Mouse (Mus musculus): ENCODE results near the gene Gm17657. TPM values are rescaled to one million over a fixed set of nuclear protein-coding genes. Genes with fewer than 3 reads are reported as not detected.

Gene Gm17657
- total and polyA plus RNA-seq, 3 experiments, result 0.20 to 0.21 TPM; not detected in 1

DNA sequence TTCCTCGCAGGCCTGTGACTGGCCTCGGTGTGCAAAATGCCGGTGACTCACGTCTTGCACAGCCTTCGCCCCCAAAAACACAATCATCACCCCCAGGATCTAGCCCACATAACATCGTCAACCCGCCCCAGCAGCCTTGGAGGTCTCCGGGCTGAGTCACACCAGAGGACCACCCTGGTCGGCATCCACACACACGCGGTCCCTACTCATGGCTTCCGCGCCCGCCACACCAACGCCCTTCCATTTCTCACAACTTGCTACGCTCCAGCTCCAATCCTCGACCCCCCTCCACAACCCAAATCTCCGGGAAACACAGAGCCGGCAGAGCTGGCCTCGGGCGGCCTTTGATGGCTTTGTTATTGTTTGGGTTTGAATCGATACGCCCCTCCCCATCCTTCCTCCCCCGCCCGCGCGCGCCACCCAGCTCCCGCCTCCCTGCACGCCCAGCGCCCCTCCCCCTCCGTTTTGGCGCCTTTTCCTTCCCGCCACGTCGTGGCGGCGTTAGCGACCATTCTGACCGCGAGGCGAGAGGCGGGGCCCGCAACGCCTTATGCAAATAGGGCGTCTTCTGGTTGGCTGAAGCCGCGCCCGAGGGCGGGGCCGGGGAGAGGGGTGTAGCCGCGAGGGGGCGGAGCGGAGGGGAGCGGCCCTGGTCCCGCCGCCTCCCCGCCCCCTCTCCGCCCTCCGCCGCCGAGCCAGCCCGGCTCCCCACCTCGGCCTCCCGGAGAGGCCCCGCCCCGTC lies 59.3 kb downstream of the Gm17657 start:
- H3K4me3 ChIP-seq (replicated peaks in 1 of 3; ENCODE audit: low read depth in 2 of 3, low read length in 2 of 3, poor library complexity in 1 of 3), result peak overlapping the region; percentile 72 to 93 (median 74)

More for the DNA sequence above, 59.3 kb downstream of the Gm17657 start:
- peak overlapping the region; percentile 75 for H3K4me2 ChIP-seq (ENCODE audit: insufficient read depth, low read depth, poor library complexity, severe bottlenecking)
- in situ Hi-C loops (cut with MboI; ENCODE audit: low pct_ligation_motif_present, low pct_unique_long_range_greater_than_20kb, low sequenced_read_pairs), result loop anchor here (5.0 kb wide), 1 partner anchor 93 kb away; no protein-coding TSS in a partner anchor
- peak; percentile 99 for DNase-seq (ENCODE audit: extremely low read depth)
- H3K9me3 ChIP-seq (replicated peaks; ENCODE audit: low read length), result no peaks in the 10 kb centered on the region
- peak overlapping the region; percentile 80 for H3K27ac ChIP-seq (ENCODE audit: insufficient read depth, low read depth)
- no peaks in the 10 kb centered on the region for H3K27me3 ChIP-seq (replicated peaks)
- dilution Hi-C loops (cut with MboI; ENCODE audit: extremely low pct_ligation_motif_present, extremely low pct_unique_long_range_greater_than_20kb, low sequenced_read_pairs), result no loop called here
- no peak for TF ChIP-seq ZC3H11A (IDR thresholded peaks at IDR 0.05; ENCODE audit: low read depth, low read length)
- no peak for TF ChIP-seq EP300 (IDR thresholded peaks at IDR 0.05; ENCODE audit: low read length)
- no peak for TF ChIP-seq USF1 (IDR thresholded peaks at IDR 0.05; ENCODE audit: low read depth, low read length)
- no peak for TF ChIP-seq MAFK (IDR thresholded peaks at IDR 0.05; ENCODE audit: insufficient replicate concordance, low read length)
- TF ChIP-seq TBP (conservative IDR thresholded peaks at IDR 0.05; ENCODE audit: low read depth, low read length), result no peak
- TF ChIP-seq ZKSCAN1 (IDR thresholded peaks at IDR 0.05; ENCODE audit: borderline replicate concordance, low read depth, low read length), result no peak
- no peak for TF ChIP-seq JUND (conservative IDR thresholded peaks at IDR 0.05; ENCODE audit: low read depth, low read length)
- TF ChIP-seq BHLHE40 (IDR thresholded peaks at IDR 0.05; ENCODE audit: low read depth, low read length), result peak; percentile 63
- TF ChIP-seq USF2 (conservative IDR thresholded peaks at IDR 0.05; ENCODE audit: low read depth, low read length), result no peak
- no peak for TF ChIP-seq RCOR1 (conservative IDR thresholded peaks at IDR 0.05; ENCODE audit: low read depth, low read length)
- peak; percentile 95 for TF ChIP-seq E2F4 (IDR thresholded peaks at IDR 0.05; ENCODE audit: insufficient replicate concordance, low read depth, low read length)
- peak; percentile 78 for TF ChIP-seq KAT2A (IDR thresholded peaks at IDR 0.05; ENCODE audit: insufficient replicate concordance, low read length)
- no peak for TF ChIP-seq NRF1 (IDR thresholded peaks at IDR 0.05; ENCODE audit: low read depth, low read length)
- no peak for TF ChIP-seq ZNF384 (IDR thresholded peaks at IDR 0.05; ENCODE audit: low read depth, low read length)
- TF ChIP-seq SMC3 (IDR thresholded peaks at IDR 0.05; ENCODE audit: low read depth, low read length), result no peak
- no peak for TF ChIP-seq POLR2AphosphoS2 (IDR thresholded peaks at IDR 0.05; ENCODE audit: low read depth, low read length)
- TF ChIP-seq TCF12 (IDR thresholded peaks at IDR 0.05; ENCODE audit: low read depth, low read length), result no peak
- no peak for TF ChIP-seq CTCF (conservative IDR thresholded peaks at IDR 0.05 in 1 of 2, IDR thresholded peaks at IDR 0.05 in 1 of 2; ENCODE audit: low read depth in 2 of 2, low read length in 2 of 2)
- TF ChIP-seq RAD21 (IDR thresholded peaks at IDR 0.05; ENCODE audit: low read depth, low read length), result no peak
- TF ChIP-seq MEF2A (IDR thresholded peaks at IDR 0.05; ENCODE audit: borderline replicate concordance, low read depth, low read length), result no peak
- TF ChIP-seq UBTF (IDR thresholded peaks at IDR 0.05; ENCODE audit: low read depth, low read length), result no peak
- TF ChIP-seq MAZ (IDR thresholded peaks at IDR 0.05; ENCODE audit: low read depth, low read length), result peak; percentile 94
- peak; percentile 21; the same call in 1 of the 2 replicates for TF ChIP-seq POLR2A (IDR thresholded peaks at IDR 0.05; ENCODE audit: low read depth, low read length)
- peak; percentile 92 for TF ChIP-seq SIN3A (IDR thresholded peaks at IDR 0.05; ENCODE audit: low read length)
- TF ChIP-seq CHD1 (IDR thresholded peaks at IDR 0.05; ENCODE audit: low read depth, low read length), result no peak
- TF ChIP-seq PAX5 (IDR thresholded peaks at IDR 0.05; ENCODE audit: low read length), result no peak
- TF ChIP-seq HCFC1 (IDR thresholded peaks at IDR 0.05; ENCODE audit: low read depth, low read length), result no peak; the same call in 1 of the 2 replicates
- TF ChIP-seq ELF1 (IDR thresholded peaks at IDR 0.05; ENCODE audit: low read depth, low read length), result peak; percentile 59; the same call in 1 of the 2 replicates
- TF ChIP-seq ETS1 (conservative IDR thresholded peaks at IDR 0.05; ENCODE audit: low read depth, low read length), result peak; percentile 44
- no peak for TF ChIP-seq ZMIZ1 (IDR thresholded peaks at IDR 0.05; ENCODE audit: low read depth, low read length)
- peak; percentile 32; the same call in 1 of the 2 replicates for TF ChIP-seq MYC (IDR thresholded peaks at IDR 0.05; ENCODE audit: low read depth, low read length)
- no peak for TF ChIP-seq NELFE (IDR thresholded peaks at IDR 0.05; ENCODE audit: low read depth, low read length)
- TF ChIP-seq CHD2 (IDR thresholded peaks at IDR 0.05; ENCODE audit: low read length), result peak; percentile 85
- no peak; the same call in 1 of the 2 replicates for TF ChIP-seq IRF4 (IDR thresholded peaks at IDR 0.05; ENCODE audit: low read depth, low read length)
- no peak for TF ChIP-seq JUN (IDR thresholded peaks at IDR 0.05; ENCODE audit: insufficient read depth, low read depth, low read length)
- no peak; the same call in 1 of the 2 replicates for TF ChIP-seq MAX (IDR thresholded peaks at IDR 0.05; ENCODE audit: low read length)
- TF ChIP-seq GABPA (IDR thresholded peaks at IDR 0.05; ENCODE audit: insufficient replicate concordance, low read depth, low read length), result no peak
- peak; percentile 69; the same call in 1 of the 2 replicates for TF ChIP-seq MXI1 (IDR thresholded peaks at IDR 0.05; ENCODE audit: low read depth, low read length)
- H3K4me1 ChIP-seq (ENCODE audit: control insufficient read depth in 1 of 2, insufficient read depth in 2 of 2), result peaks cover 6 to 33% of the 10 kb centered on the region in 2 experiments; a peak in 3 of 4 replicates
- H3K79me2 ChIP-seq (replicated peaks; ENCODE audit: control insufficient read depth, extremely low read depth, insufficient read depth, poor library complexity, severe bottlenecking), result peaks cover 43% of the 10 kb centered on the region
- H3K9ac ChIP-seq (ENCODE audit: insufficient read depth, low read depth), result peak overlapping the region; percentile 90
- peaks cover 13 to 36% of the 10 kb centered on the region in 2 experiments for H3K36me3 ChIP-seq (replicated peaks in 1 of 2; ENCODE audit: control insufficient read depth in 1 of 2, insufficient read depth in 1 of 2, low read length in 1 of 2)

All from CH12.LX (cell line).